In genomic region chr15:77354496-77354847, GRCm38 (mm10) we compare ENCODE assay signal across 16 mouse cellular contexts. TPM values are rescaled to one million over a fixed set of nuclear protein-coding genes. Genes with fewer than 3 reads are reported as not detected.
DNase-seq lines count a peak whose midpoint lies in the region; ATAC-seq and TF ChIP-seq lines count a peak whose summit lies in the region.
"Had no signal": no experiment of that assay in that cellular context is flagged by ENCODE, and none has a peak within 500 bp of the region (broad histone marks: within the 10 kb centered on the region; RNA-seq: fewer than 3 reads in every experiment).

No protein-coding gene starts in this region.

- H3K4me1 ChIP-seq in heart, embryonic 13.5 days = peaks cover 52% of the 10 kb centered on the region
- peaks cover 73% of the 10 kb centered on the region for H3K4me1 ChIP-seq in E14TG2a.4 (replicated peaks; ENCODE audit: low read depth, low read length)
- H3K4me1 ChIP-seq in limb, embryonic 10.5 days = peaks cover 57% of the 10 kb centered on the region

- peak overlapping the region; percentile 62 for H3K9ac ChIP-seq in heart, embryonic 13.5 days
- H3K9ac ChIP-seq: limb, embryonic 12.5 days; liver, postnatal 0 days had no signal

- ATAC-seq in heart, embryonic 13.5 days (ENCODE audit: extremely low read depth, insufficient number of reproducible peaks, low FRiP score, low TSS enrichment) = no peak
- ATAC-seq: CD4-positive, CD25-positive, alpha-beta regulatory T cell, adult 4 months; liver, postnatal 0 days had no signal

- no peak for DNase-seq in heart, postnatal 4 days
- DNase-seq in ZHBTc4 (ENCODE audit: low read depth, low spot score) = peak; percentile 61
- DNase-seq in limb, embryonic 10.5 days (ENCODE audit: low spot score) = no peak
- DNase-seq in testis, postnatal 14 days (ENCODE audit: low spot score) = no peak
- no peak for DNase-seq in adrenal gland, adult (ENCODE audit: inconsistent age in 2 of 2, low spot score in 1 of 2)
- DNase-seq: kidney, adult 18-20 months; liver, postnatal 0 days; lung, postnatal 4 days; retina, postnatal 1 day; thymus, postnatal 4 days had no signal

- TF ChIP-seq CTCF in E14TG2a.4 (conservative IDR thresholded peaks at IDR 0.05; ENCODE audit: low read length) = no peak

- H3K4me2 ChIP-seq in heart, embryonic 13.5 days = peak overlapping the region; percentile 18; the same call in 1 of the 2 replicates
- H3K4me2 ChIP-seq: limb, embryonic 12.5 days had no signal

- H3K36me3 ChIP-seq in heart, embryonic 13.5 days = no peaks in the 10 kb centered on the region
- peaks cover 6% of the 10 kb centered on the region for H3K36me3 ChIP-seq in E14TG2a.4 (ENCODE audit: insufficient read depth, low read length)
- H3K36me3 ChIP-seq in limb, embryonic 10.5 days = no peaks in the 10 kb centered on the region
- H3K36me3 ChIP-seq: limb, embryonic 12.5 days had no signal

- peak overlapping the region; percentile 82 for H3K27ac ChIP-seq in heart, embryonic 13.5 days (replicated peaks)
- H3K27ac ChIP-seq in limb, embryonic 10.5 days = peak overlapping the region; percentile 61
- H3K27ac ChIP-seq: limb, embryonic 12.5 days had no signal

- 30% methylated on average over 4 of the region's 4 CpGs for WGBS in heart, embryonic 13.5 days
- 63% methylated on average over 4 of the region's 4 CpGs for WGBS in limb, embryonic 10.5 days

- H3K27me3 ChIP-seq in heart, embryonic 13.5 days (replicated peaks) = no peaks in the 10 kb centered on the region
- H3K27me3 ChIP-seq in E14TG2a.4 (ENCODE audit: insufficient read depth, low read length) = no peaks in the 10 kb centered on the region
- 0 out of 2 replicates have a peak, but pooled peaks cover 3% of the 10 kb centered on the region for H3K27me3 ChIP-seq in limb, embryonic 10.5 days (ENCODE audit: low read depth, poor library complexity, severe bottlenecking)
- H3K27me3 ChIP-seq: limb, embryonic 12.5 days had no signal

- no peak overlapping the region for H3K4me3 ChIP-seq in heart, embryonic 13.5 days
- H3K4me3 ChIP-seq in E14TG2a.4 (replicated peaks; ENCODE audit: low read length) = peak overlapping the region; percentile 87
- no peak overlapping the region for H3K4me3 ChIP-seq in limb, embryonic 10.5 days
- H3K4me3 ChIP-seq: limb, embryonic 12.5 days; myocyte had no signal

- H3K9me3 ChIP-seq in heart, embryonic 13.5 days = no peaks in the 10 kb centered on the region
- H3K9me3 ChIP-seq in E14TG2a.4 (ENCODE audit: low read length) = no peaks in the 10 kb centered on the region
- H3K9me3 ChIP-seq in limb, embryonic 10.5 days (replicated peaks) = no peaks in the 10 kb centered on the region
- H3K9me3 ChIP-seq: limb, embryonic 12.5 days had no signal

RNA-seq across cellular contexts. Expression of gene Apol7a, which starts 44.4 kb away (rescaled TPM):
- polyA plus RNA-seq in heart, embryonic 13.5 days (2015; fragmentation: Nextera tagmentation; extraction: Ambion mirVana) = 0.15 and 0.33 TPM in 2 replicates
- under 1 TPM in 1 of 2 experiments, not detected in 1; 0.12 TPM for total RNA-seq in heart, postnatal 4 days (2021)
- not detected in 2 replicates for polyA plus RNA-seq in limb, embryonic 10.5 days (2016; fragmentation: Nextera tagmentation; extraction: Ambion mirVana)
- polyA plus RNA-seq: CD4-positive, CD25-positive, alpha-beta regulatory T cell, adult 4 months; limb, embryonic 12.5 days had no signal

RNA-seq across cellular contexts. Expression of gene Rbfox2, which starts 47.7 kb away (rescaled TPM):
- polyA plus RNA-seq in heart, embryonic 13.5 days (2015; fragmentation: Nextera tagmentation; extraction: Ambion mirVana) = 64.8 and 69.1 TPM in 2 replicates
- 100 to 1,000 TPM; 175 to 186 TPM for total RNA-seq in heart, postnatal 4 days (2021)
- polyA plus RNA-seq in limb, embryonic 10.5 days (2016; fragmentation: Nextera tagmentation; extraction: Ambion mirVana) = 45.8 and 62.6 TPM in 2 replicates
- polyA plus RNA-seq: CD4-positive, CD25-positive, alpha-beta regulatory T cell, adult 4 months had no signal

RNA-seq across cellular contexts. Expression of gene Apol9a, which starts 56.5 kb away (rescaled TPM):
- polyA plus RNA-seq in heart, embryonic 13.5 days (2015; fragmentation: Nextera tagmentation; extraction: Ambion mirVana) = 0.60 and 0.96 TPM in 2 replicates
- under 1 TPM; 0.21 to 0.23 TPM for total RNA-seq in heart, postnatal 4 days (2021)
- polyA plus RNA-seq in limb, embryonic 10.5 days (2016; fragmentation: Nextera tagmentation; extraction: Ambion mirVana) = not detected in 2 replicates
- polyA plus RNA-seq: limb, embryonic 12.5 days; stomach, embryonic 16.5 days had no signal
